In the genomic region with DNA sequence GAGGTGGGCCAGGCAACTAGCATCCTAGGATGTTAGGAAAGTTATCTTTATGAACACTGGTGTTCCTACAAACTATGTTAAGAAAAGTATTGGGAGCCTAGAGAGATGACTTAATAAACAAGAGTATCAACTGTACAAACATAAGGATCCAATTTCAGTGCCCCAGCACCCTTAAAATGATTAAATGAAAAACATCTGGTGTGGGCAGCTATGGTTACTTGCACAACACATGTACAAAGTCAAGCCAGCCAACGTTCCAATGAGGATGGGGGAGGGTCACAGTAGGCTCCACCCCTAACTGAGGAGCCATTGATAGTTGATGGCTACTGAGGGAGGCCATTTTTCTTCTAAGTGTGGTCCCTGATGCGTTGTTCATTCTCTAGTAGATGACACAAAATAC, we compare ENCODE assay signal across 18 mouse cellular contexts. TPM values are rescaled to one million over a fixed set of nuclear protein-coding genes. Genes with fewer than 3 reads are reported as not detected.
"Had no signal": no experiment of that assay in that cellular context is flagged by ENCODE, and none has a peak within 500 bp of the region (broad histone marks: within the 10 kb centered on the region; RNA-seq: fewer than 3 reads in every experiment).

No protein-coding gene starts in this region.

- H3K27ac ChIP-seq: kidney, postnatal 0 days; layer of hippocampus, adult 2 months; liver, embryonic 13.5 days; midbrain, embryonic 10.5 days; midbrain, embryonic 15.5 days; neural tube, embryonic 13.5 days had no signal

- DNase-seq: kidney, adult 8-10 months; kidney, postnatal 36 days; left cerebral cortex, postnatal 4 days; liver; liver, embryonic 13.5 days; liver, postnatal 0 days; retina, postnatal 1 day; right cerebral cortex, postnatal 4 days; spleen, adult 18-20 months; thymus, adult 18-20 months; thymus, postnatal 25 days had no signal

- H3K9me3 ChIP-seq: liver, embryonic 13.5 days; midbrain, embryonic 10.5 days; midbrain, embryonic 15.5 days; neural tube, embryonic 13.5 days had no signal

- H3K27me3 ChIP-seq: liver, embryonic 13.5 days; midbrain, embryonic 15.5 days; neural tube, embryonic 13.5 days had no signal

- H3K4me2 ChIP-seq: liver, embryonic 13.5 days; midbrain, embryonic 15.5 days; neural tube, embryonic 13.5 days had no signal

- H3K36me3 ChIP-seq: liver, embryonic 13.5 days; midbrain, embryonic 10.5 days; midbrain, embryonic 15.5 days; neural tube, embryonic 13.5 days had no signal

- ATAC-seq: liver, postnatal 0 days; midbrain, embryonic 15.5 days had no signal

- H3K9ac ChIP-seq: liver, embryonic 13.5 days; liver, postnatal 0 days; midbrain, embryonic 15.5 days; neural tube, embryonic 13.5 days had no signal

- H3K4me1 ChIP-seq: liver, embryonic 13.5 days; midbrain, embryonic 10.5 days; midbrain, embryonic 15.5 days; neural tube, embryonic 13.5 days had no signal

- H3K4me3 ChIP-seq: layer of hippocampus, adult 2 months; liver, embryonic 13.5 days; midbrain, embryonic 10.5 days; midbrain, embryonic 15.5 days; neural tube, embryonic 13.5 days had no signal

RNA-seq across cellular contexts. Expression of gene AI593442, which starts 43.6 kb away (rescaled TPM):
- total RNA-seq: megakaryocyte progenitor cell, adult 5-6 weeks; monocyte, adult 5-6 weeks had no signal
- polyA plus RNA-seq: liver, postnatal 0 days had no signal
